ENCODE assay signal across 23 mouse cellular contexts in the genomic region with DNA sequence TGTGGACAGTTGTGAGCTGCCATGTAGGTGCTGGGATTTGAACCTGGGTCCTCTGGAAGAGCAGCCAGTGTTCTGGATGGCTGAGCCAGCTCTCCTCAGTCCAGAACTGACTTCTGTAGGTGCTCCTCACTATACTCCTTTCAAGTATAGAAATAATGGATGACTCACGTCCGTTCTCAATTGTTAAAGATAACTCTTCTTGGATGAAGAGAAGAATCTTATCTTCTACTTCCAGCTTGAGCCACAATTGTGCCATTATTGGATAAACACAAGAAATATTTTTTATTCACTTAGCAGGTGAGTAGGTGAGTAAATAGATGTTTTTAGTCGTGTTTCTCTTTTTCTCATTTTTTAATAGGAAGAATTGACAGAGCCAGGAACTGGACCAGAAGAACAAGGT. TPM values are rescaled to one million over a fixed set of nuclear protein-coding genes. Genes with fewer than 3 reads are reported as not detected.
DNase-seq lines count a peak whose midpoint lies in the region; ATAC-seq and TF ChIP-seq lines count a peak whose summit lies in the region.
"Had no signal": no experiment of that assay in that cellular context is flagged by ENCODE, and none has a peak within 500 bp of the region (broad histone marks: within the 10 kb centered on the region; RNA-seq: fewer than 3 reads in every experiment).

No protein-coding gene starts in this region.

- TF ChIP-seq CTCF in MEL (IDR thresholded peaks at IDR 0.05 in 2 of 3, conservative IDR thresholded peaks at IDR 0.05 in 1 of 3; ENCODE audit: control insufficient read depth in 1 of 3, insufficient read depth in 1 of 3, low read depth in 2 of 3, low read length in 3 of 3, poor library complexity in 1 of 3, severe bottlenecking in 1 of 3), result no peak

- peak; percentile 20 for DNase-seq in hindbrain, embryonic 14.5 days (ENCODE audit: low spot score)
- DNase-seq in hindbrain, embryonic 10.5 days (ENCODE audit: low spot score), result no peak
- DNase-seq in MEL (ENCODE audit: low read depth, low spot score) (peak; percentile 60), MEL-GATA-1-ER (ENCODE audit: extremely low read depth, low read depth) (peak; percentile 21)
- no peak for DNase-seq in spleen, adult 12 weeks (ENCODE audit: low spot score)
- DNase-seq: adrenal gland, adult 2 months; adrenal gland, adult 8-10 months; adrenal gland, postnatal 10 days; adrenal gland, postnatal 14 days; adrenal gland, postnatal 25 days; adrenal gland, postnatal 36 days; B cell, adult 2 months; cerebellum, adult 11 months; cerebellum, adult 11-12 months; cerebellum, adult 18-20 months; cerebellum, adult 2 months; cerebellum, adult 8-10 months had no signal

- ATAC-seq in hindbrain, embryonic 14.5 days (ENCODE audit: low FRiP score), result no peak
- no peak for ATAC-seq in kidney, embryonic 15.5 days (replicated peaks; ENCODE audit: low FRiP score)
- ATAC-seq: activated CD4-positive, CD25-positive, alpha-beta regulatory T cell, adult 4 months; CD4-positive, CD25-positive, alpha-beta regulatory T cell, adult 4 months; Patski had no signal

- H3K27ac ChIP-seq in hindbrain, embryonic 14.5 days, result no peak overlapping the region
- no peak overlapping the region for H3K27ac ChIP-seq in hindbrain, embryonic 10.5 days
- H3K27ac ChIP-seq in MEL (ENCODE audit: control insufficient read depth, low read depth, low read length), result peak overlapping the region; percentile 52
- no peak overlapping the region for H3K27ac ChIP-seq in kidney, embryonic 15.5 days

- peak; percentile 84 to 91 for TF ChIP-seq EP300 in MEL (IDR thresholded peaks at IDR 0.05; ENCODE audit: low read depth in 1 of 2, low read length in 2 of 2)

- no peaks in the 10 kb centered on the region for H3K27me3 ChIP-seq in hindbrain, embryonic 14.5 days (ENCODE audit: control insufficient read depth, insufficient read depth, low read length)
- no peaks in the 10 kb centered on the region for H3K27me3 ChIP-seq in hindbrain, embryonic 10.5 days (ENCODE audit: insufficient read depth, poor library complexity, severe bottlenecking)
- no peaks in the 10 kb centered on the region for H3K27me3 ChIP-seq in MEL (ENCODE audit: control insufficient read depth in 1 of 2, insufficient read depth in 2 of 2, low read length in 2 of 2)
- no peaks in the 10 kb centered on the region for H3K27me3 ChIP-seq in kidney, embryonic 15.5 days
- H3K27me3 ChIP-seq: CH12.LX had no signal

- TF ChIP-seq RAD21 in MEL (IDR thresholded peaks at IDR 0.05; ENCODE audit: low read depth, low read length), result no peak

- no peaks in the 10 kb centered on the region for H3K36me3 ChIP-seq in hindbrain, embryonic 14.5 days (replicated peaks; ENCODE audit: control insufficient read depth, insufficient read depth)
- no peaks in the 10 kb centered on the region for H3K36me3 ChIP-seq in hindbrain, embryonic 10.5 days
- peaks cover 0 to 11% of the 10 kb centered on the region in 2 experiments; a peak in 2 of 4 replicates for H3K36me3 ChIP-seq in MEL (ENCODE audit: control insufficient read depth in 1 of 2, insufficient read depth in 2 of 2, low read length in 2 of 2)
- H3K36me3 ChIP-seq in kidney, embryonic 15.5 days, result no peaks in the 10 kb centered on the region
- H3K36me3 ChIP-seq: G1E had no signal

- H3K79me2 ChIP-seq in MEL (ENCODE audit: control insufficient read depth, insufficient read depth, low read length, poor library complexity), result no peaks in the 10 kb centered on the region

- H3K4me3 ChIP-seq in hindbrain, embryonic 14.5 days (replicated peaks; ENCODE audit: low read length), result no peak overlapping the region
- no peak overlapping the region for H3K4me3 ChIP-seq in hindbrain, embryonic 10.5 days
- H3K4me3 ChIP-seq in MEL (ENCODE audit: control insufficient read depth in 1 of 2, insufficient read depth in 1 of 2, low read depth in 2 of 2, low read length in 2 of 2), result no peak overlapping the region
- H3K4me3 ChIP-seq in kidney, embryonic 15.5 days (replicated peaks), result no peak overlapping the region

- no peaks in the 10 kb centered on the region for H3K4me1 ChIP-seq in hindbrain, embryonic 14.5 days (replicated peaks; ENCODE audit: control insufficient read depth, insufficient read depth, low read length)
- H3K4me1 ChIP-seq in hindbrain, embryonic 10.5 days (replicated peaks), result no peaks in the 10 kb centered on the region
- H3K4me1 ChIP-seq in MEL (ENCODE audit: control insufficient read depth in 1 of 2, insufficient read depth in 2 of 2, low read length in 2 of 2), result peaks cover 2 to 12% of the 10 kb centered on the region in 2 experiments
- H3K4me1 ChIP-seq in kidney, embryonic 15.5 days, result no peaks in the 10 kb centered on the region

- 85% methylated on average over 3 of the region's 3 CpGs for WGBS in hindbrain, embryonic 14.5 days
- 77% methylated on average over 3 of the region's 3 CpGs for WGBS in hindbrain, embryonic 10.5 days
- WGBS in kidney, embryonic 15.5 days, result 78% methylated on average over 3 of the region's 3 CpGs

- no peak overlapping the region for H3K9ac ChIP-seq in hindbrain, embryonic 14.5 days
- H3K9ac ChIP-seq in MEL (ENCODE audit: control insufficient read depth, low read depth, low read length, poor library complexity, severe bottlenecking), result no peak overlapping the region
- H3K9ac ChIP-seq in kidney, embryonic 15.5 days, result no peak overlapping the region

- H3K9me3 ChIP-seq in hindbrain, embryonic 14.5 days (ENCODE audit: control insufficient read depth, low read length), result no peaks in the 10 kb centered on the region
- H3K9me3 ChIP-seq in hindbrain, embryonic 10.5 days, result no peaks in the 10 kb centered on the region
- H3K9me3 ChIP-seq in MEL (replicated peaks; ENCODE audit: insufficient read depth, low read length), result no peaks in the 10 kb centered on the region
- H3K9me3 ChIP-seq in kidney, embryonic 15.5 days (replicated peaks), result no peaks in the 10 kb centered on the region
- H3K9me3 ChIP-seq: G1E had no signal

- no peak for TF ChIP-seq POLR2A in MEL (IDR thresholded peaks at IDR 0.05; ENCODE audit: control insufficient read depth in 1 of 2, insufficient read depth in 1 of 2, low read depth in 1 of 2, low read length in 2 of 2, poor library complexity in 1 of 2)

- H3K4me2 ChIP-seq in hindbrain, embryonic 14.5 days (replicated peaks), result no peak overlapping the region
- H3K4me2 ChIP-seq in kidney, embryonic 15.5 days, result no peak overlapping the region

TF ChIP-seq in MEL, 35 proteins besides CTCF, POLR2A, EP300 and RAD21:
- TF ChIP-seq JUND (IDR thresholded peaks at IDR 0.05; ENCODE audit: low read depth, low read length), result peak; percentile 72; the same call in 1 of the 2 replicates
- TF ChIP-seq MEF2A (IDR thresholded peaks at IDR 0.05; ENCODE audit: extremely low read depth, insufficient replicate concordance, low read depth, low read length, poor library complexity, severe bottlenecking), result peak; percentile 31; the same call in 1 of the 2 replicates
- TF ChIP-seq GATA1 (IDR thresholded peaks at IDR 0.05; ENCODE audit: low read depth, low read length), result peak; percentile 79
- TF ChIP-seq TAL1 (IDR thresholded peaks at IDR 0.05; ENCODE audit: low read length), result peak; percentile 79
- TF ChIP-seq ETS1 (IDR thresholded peaks at IDR 0.05; ENCODE audit: low read depth, low read length), result peak; percentile 46; the same call in 1 of the 2 replicates
- TF ChIP-seq ZMIZ1 (IDR thresholded peaks at IDR 0.05; ENCODE audit: low read depth, low read length), result no peak
- TF ChIP-seq MAFK (IDR thresholded peaks at IDR 0.05; ENCODE audit: borderline replicate concordance, low read depth, low read length), result no peak
- TF ChIP-seq TCF12 (IDR thresholded peaks at IDR 0.05; ENCODE audit: low read depth, low read length), result peak; percentile 81; the same call in 1 of the 2 replicates
- no peak for TF ChIP-seq MXI1 (IDR thresholded peaks at IDR 0.05; ENCODE audit: low read depth, low read length)

RNA-seq across cellular contexts. Expression of a gene that starts 58.5 kb away (rescaled TPM):
- polyA plus RNA-seq in hindbrain, embryonic 14.5 days (2014; fragmentation: Nextera tagmentation; extraction: Ambion mirVana), result 249 and 268 TPM in 2 replicates
- polyA plus RNA-seq in hindbrain, embryonic 10.5 days (2016; fragmentation: Nextera tagmentation; extraction: Ambion mirVana), result 165 and 174 TPM in 2 replicates
- total RNA-seq in MEL (2012; rRNA removed), result 229 and 244 TPM in 2 replicates
- polyA plus RNA-seq in MEL (2012; ENCODE audit: insufficient read depth in 1 of 2, insufficient read length in 2 of 2, low read depth in 1 of 2, low replicate concordance in 2 of 2, missing spikeins in 1 of 2), result 100 to 1,000 TPM; 338 to 659 TPM
- 241 and 250 TPM in 2 replicates for polyA plus RNA-seq in kidney, embryonic 15.5 days (2015; fragmentation: Nextera tagmentation; extraction: Ambion mirVana)

Comparison
In these comparisons a context has a peak if more than half of its experiments do, and no peak if none do; other contexts are left out.
1. DNase-seq: peak in hindbrain, embryonic 14.5 days (single experiment), MEL (single experiment) and MEL-GATA-1-ER (single experiment); none in hindbrain, embryonic 10.5 days (single experiment) and spleen, adult 12 weeks (single experiment).